Mouse (Mus musculus): ENCODE measurements around the gene Cd300lg.

Cd300lg gene

DNA sequence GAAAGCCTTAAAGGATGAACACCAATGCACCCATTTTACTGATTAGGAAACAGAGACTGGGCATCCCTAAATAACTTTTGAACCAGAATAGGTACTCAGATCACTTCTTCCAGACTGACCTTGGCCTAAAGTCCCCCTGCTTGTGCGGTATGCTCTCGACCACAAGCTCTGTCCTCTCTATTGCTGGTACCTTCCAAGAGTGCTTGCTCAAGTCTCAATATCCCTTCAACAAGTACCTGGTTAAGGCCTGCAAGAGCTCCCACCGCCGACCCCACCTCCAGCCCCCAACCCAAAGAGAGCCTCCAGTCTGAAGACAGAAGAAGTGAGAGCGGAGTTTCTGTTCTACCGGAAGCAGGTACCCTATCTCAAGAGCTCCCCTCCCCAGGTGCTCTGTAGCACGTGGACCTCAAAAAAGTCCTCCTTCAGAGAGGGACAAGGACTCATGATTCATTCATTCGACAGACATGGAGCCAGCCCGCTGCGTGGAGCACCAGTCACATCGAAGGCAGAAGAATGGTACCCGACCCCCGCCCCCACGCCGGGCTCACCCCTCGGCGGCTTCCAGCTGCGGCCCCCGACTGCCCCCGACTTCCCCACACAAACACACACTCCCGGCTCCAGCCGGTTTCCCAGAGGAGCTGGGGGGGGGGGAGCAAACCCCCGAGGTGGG, 15.2 kb upstream of the Cd300lg start:
- no peak for DNase-seq (ENCODE audit: low read depth, low spot score)

DNA sequence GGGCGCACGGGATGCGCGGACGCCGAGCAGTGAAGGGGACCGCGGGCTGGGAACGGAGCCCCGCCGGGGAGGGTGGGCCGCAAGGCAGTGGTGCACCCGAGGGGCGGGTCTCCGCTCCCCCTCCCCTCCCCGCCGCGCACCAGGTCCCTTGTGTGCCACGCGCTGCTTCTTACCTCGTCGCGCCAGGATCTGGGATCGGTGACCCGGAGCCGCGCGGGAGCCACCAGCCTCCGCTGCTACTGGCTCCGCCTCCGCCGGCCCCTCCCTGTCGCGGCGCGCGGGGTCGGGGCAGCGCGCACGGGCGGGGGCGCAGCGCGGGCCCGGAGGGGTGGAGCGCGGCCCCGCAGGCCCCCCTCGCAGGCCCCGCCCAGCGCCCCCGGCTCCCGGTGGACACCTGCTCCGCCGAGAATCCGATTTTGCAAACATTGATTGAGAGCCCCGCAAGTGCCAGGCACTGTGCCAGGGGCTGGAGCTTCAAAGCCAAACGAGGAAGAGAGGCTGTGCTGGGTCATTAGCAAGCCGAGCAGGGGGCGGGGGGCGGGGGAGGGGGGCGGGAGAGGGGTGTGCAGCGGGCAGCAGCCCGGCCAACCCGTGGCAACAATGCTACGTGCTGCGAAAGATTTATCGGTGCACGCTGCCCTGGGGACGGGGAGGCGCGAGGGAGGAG, 14.5 kb upstream of the Cd300lg start:
- no peak for DNase-seq (ENCODE audit: low read depth, low spot score)

DNA sequence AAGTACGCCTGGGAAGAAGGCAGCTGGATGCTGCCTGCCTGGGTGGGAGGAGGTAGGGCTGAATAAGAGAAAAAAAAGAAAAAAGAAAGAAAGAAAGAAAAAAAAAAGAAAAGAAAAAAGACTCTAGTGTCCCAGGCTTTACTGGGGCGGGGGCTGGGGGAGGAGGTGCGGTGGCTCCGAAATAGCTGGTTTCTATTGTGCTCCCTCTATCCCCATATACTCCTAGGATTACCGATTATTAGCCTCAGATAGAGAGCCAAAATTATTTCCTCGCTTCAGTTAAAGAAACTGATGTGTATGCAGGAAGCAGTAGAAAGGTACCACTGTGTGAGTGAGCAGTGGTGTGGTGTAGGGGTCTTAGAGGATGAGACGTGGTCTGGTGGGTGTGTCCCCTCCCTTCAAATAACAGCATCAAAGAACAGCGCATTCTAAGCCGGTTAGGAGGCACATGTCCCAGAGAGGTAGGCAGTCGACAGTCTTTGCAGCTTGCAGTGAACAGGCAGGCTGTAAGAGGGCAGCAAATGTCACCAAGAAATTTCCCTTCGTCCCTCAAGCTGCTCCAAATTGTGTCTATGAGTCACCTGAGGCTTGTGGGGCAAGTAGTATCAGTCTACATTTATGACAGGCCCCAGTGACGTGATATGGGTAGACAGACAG, 13.8 kb upstream of the Cd300lg start:
- DNase-seq (ENCODE audit: low read depth, low spot score) = no peak

DNA sequence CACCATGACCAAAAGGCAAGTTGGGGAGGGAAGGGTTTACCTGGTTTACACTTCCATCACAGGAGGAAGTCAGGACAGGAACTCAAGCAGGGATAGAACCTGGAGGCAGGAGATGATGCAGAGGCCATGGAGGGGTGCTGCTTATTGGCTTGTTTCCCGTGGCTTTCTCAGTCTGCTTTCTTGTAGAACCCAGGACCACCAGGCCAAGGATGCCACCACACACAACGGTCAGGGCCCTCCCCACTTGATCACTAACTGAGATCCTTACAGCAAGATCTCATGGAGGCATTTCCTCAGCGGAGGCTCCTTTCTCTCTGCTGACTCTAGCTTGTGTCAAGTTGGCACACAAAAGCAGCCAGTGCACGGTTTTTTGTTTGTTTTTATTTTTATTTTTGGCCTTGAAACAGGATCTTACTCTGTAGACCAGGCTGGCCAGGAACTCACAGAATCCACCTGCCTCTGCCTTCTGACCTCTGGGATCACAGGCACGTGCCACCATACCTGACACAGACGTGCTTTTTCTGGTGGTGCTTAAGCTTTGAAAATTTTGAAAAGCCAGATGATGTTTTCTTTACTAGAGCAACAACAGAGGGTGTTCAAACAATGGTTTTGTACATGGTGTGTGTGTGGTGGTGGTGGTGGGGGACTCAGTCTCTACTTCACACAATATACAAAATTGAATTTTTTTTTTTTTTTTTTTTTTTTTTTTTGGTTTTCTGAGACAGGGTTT, 13.1 kb upstream of the Cd300lg start, which contains the start of gene Mpp3:
Mpp3 (minus strand) TSS at position 375 of the 730 bp plus-strand sequence.
- DNase-seq (ENCODE audit: low read depth, low spot score) = no peak

DNA sequence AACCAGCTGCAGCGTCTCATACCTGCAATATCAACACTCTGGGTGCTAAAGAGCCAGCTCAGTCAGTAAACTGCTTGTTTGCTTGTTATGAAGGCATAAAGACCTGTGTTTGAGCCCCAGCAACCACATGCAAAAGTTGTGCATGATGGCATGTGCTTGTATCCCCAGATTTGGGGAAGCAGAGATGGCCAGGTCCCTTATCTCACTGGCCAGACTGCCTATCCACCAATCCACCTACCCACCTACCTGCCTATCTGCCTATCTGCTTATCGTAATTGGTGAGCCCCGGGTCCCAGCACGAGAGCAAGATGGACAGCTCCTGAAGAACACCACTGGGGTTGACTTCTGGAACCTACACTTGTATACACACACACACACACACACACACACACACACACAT, 12.0 kb upstream of the Cd300lg start:
- no peak for DNase-seq (ENCODE audit: low read depth, low spot score)

DNA sequence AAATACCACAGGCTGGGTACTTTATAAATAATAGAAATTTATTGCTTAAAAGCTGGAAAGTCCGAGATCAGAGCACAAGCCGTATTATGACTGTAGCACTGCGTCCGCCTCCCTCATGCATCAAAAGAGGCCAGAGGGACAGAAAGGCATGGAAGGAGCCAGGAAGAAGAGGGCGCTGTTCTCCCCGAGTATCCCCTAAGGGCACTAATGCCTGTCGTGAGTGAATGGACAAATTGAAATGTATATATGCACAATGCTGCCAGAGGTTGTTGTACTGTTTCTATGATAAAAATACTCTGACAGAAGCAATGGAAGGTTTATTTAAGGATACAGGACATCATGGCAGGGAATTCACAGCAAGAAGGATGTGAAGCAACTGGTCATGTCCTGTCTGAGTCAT, 11.3 kb upstream of the Cd300lg start:
- DNase-seq (ENCODE audit: low read depth, low spot score) = no peak

DNA sequence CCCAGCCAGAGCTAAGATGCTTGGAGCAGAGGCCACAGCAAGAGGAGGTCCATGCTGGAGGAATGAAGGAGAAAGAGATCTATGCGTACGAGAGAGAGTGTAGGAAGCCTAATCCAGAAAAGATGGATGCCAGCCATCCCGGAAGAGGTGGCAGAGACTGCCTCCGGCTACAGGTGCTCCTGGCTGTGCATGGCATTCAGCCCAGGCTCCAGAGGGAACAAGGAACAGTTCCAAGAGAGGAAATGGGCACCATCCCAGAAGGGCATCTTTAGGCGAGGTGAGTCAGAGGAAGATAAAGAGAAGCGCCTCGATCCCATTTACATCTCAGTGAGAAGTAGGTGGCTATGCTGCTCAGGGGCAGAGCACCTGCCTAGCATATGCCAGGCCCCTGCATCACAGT, 10.2 kb upstream of the Cd300lg start:
- no peak for DNase-seq (ENCODE audit: low read depth, low spot score)

DNA sequence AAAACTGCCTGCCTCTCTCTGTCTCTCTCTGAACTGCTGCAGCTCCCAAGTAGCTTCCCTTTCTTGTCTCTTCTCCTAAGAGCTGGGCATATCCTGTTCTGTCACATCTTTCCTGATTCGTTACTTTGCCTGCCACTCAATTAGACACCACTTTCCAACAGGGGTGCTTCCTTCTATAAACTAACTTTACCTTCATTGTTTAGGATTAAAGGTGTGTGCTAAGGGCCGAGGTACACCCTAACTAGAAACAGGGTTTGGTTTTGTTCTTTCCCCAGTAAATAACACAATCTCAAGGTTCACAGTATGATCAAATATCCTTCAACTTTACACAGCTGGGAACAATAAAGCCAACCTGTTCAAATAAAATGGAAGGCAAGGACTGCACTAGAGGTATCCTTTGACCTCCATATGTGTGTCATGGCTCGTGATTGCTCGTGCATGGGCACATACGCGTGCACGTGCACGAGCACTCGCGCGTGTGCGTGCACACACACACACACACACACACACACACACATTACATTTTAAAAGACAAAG, 8.2 kb upstream of the Cd300lg start:
- no peak for DNase-seq (ENCODE audit: low read depth, low spot score)

DNA sequence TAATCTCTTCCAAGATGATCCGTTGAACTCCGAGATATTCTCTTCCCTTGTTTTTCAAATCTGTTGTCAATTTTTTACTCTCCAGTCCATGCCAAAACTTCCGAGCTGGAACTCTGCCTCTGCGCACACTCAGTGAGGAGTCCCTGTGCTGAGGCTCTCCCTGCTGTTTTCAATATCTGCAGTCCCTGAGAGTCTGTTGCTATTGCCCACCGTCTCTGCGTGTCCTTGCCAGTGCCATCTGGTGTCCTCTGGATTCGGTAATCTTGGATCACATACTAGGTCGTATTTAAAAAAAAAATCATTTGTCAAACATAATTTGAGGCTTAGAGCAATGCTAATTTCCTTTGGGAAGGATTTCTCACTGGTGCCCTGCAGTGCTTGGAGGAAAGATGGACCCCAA, 6.4 kb upstream of the Cd300lg start:
- DNase-seq (ENCODE audit: low read depth, low spot score) = no peak

DNA sequence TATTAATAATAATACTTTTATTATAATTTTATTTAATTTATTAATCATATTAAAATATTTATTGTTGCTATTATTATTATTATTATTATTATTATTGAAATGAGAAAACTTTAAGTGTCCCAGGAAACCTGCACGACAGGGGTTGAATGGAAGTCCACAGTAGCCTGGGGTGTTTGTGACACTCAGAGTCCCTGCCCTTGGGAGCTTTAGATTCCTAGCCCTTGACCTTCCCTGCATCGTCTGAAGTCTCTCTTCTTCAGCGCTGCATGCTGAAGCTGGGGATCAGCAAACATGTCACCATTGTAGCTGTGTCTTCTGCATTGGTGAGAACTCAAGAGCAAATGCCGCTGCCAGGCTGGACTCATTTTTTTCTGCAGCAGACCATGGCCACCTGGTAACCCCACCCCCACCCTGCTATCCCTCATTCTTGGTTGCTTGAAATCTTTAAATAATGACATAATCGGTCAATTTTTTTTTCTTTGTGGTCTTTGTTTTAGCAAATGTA, 5.8 kb upstream of the Cd300lg start:
- DNase-seq (ENCODE audit: low read depth, low spot score) = no peak

DNA sequence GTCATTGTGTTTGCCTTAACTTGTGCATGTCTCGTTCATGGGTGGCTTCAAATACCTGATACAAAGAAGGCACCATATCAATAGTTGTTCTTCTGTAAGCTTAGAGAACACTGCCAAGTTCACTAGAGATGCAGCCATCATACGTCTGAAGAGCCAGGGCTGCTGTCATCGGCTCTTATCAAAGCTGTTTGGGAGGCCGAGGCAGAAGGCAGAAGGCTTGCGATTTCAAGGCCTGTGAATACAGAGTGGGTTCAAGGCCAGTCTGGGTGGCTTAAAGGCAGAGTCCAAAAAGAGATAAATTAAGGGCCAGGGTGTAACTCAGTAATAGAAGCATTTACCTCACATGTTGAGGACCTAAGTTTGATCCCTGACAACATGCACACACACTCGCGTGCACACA, 5.0 kb upstream of the Cd300lg start:
- no peak for DNase-seq (ENCODE audit: low read depth, low spot score)

DNA sequence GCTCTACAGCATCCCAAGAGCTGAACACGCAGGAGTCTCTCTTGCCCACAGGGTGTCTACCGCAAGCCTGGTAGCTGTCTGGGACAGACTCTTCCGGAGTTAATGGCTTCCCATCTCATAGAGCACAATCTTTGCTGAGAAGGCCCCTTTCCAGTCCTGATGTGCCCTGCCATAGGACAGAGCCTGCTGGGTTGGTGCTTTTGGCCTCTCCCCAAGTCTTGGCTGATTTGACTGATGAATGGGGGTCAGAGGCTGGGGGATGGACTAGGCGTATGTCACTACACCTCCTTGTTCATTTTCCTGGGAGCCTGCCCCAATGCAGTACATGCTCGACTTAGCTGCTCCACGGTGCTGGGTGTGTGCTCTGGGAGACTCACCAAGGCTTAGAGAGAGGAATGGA, 3.5 kb upstream of the Cd300lg start:
- DNase-seq (ENCODE audit: low read depth, low spot score) = no peak

DNA sequence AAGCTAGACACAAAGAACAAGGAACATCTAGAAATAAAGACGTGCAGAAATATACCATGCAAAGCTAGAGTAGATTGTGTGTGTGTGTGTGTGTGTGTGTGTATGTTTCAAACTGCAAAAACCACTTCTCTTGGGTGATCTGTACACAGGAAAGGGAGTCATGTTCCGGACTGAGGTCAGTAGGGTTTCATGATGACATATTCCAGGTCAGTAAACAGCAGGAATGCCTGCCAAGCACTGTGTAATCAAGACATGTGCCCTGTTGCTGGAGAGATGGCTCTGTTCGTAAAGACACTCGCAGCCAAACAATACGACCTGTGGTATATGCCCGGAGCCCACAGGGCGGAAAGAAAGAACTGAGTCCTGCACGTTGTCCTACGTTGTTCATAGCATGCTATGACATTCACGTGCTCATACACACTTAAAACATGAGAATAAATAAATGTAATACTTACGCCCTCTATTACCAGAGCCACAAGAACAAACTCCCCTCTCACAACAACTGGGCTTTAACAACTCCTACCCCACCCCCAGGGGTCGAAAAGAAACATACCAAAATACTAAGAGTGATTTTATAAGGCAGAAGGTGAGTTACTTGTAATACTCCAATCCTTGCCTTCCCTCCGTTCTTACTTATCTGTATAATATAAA, 1.7 kb upstream of the Cd300lg start:
- DNase-seq (ENCODE audit: low read depth, low spot score) = no peak

DNA sequence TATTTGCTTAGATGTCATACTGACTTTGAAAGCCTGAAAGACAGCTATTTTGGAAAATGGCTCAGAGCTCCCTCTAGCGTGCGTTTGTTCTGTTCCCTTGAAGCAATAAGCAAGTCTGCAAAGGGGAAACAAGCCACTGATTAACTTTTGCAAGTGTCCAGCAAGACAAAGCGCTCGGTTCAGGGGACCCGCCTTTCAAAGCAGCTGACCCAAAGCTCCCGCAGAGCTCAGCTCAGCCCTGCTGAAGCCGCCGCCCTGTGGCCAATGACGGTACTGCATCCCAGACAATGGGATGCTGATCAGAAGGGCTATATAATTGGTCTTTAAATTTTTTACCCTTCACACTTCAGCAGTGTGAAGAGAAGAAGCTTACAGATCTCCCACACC, 1.2 kb upstream of the Cd300lg start:
- peak; percentile 82 for DNase-seq (ENCODE audit: low read depth, low spot score)

DNA sequence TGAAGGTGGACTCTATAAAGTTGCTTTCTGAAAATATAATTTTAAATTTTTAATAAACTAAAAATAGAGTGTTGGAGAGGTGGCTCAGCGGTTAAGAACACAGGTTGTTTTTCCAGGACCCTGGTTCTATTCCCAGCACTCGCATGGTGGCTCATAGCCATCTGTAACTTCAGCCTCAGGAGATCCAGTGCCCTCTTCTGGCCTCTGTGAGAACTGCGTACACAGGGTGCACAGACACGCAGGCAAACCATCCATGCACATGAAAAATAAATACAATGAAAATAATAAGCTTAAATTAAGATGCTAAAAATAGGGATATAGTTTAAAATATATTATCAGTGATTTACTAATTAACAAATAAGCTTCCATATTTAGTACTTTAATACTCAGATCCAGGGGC, 663 bp upstream of the Cd300lg start:
- DNase-seq (ENCODE audit: low read depth, low spot score) = no peak

DNA sequence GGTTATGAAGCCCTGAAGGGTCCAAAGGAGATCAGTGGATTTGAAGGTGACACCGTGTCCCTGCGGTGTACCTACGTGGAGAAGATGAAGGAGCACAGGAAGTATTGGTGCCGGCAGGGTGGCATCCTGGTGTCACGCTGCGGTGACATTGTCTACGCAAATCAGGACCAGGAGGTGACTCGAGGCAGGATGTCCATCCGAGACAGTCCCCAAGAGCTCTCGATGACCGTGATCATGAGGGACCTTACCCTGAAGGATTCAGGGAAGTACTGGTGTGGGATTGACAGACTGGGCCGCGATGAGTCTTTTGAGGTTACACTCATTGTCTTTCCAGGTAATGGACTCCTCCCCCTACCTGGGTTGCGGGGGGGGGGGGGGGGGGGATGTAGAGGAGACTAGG, 1.7 kb downstream of the Cd300lg start:
- DNase-seq (ENCODE audit: low read depth, low spot score) = no peak

DNA sequence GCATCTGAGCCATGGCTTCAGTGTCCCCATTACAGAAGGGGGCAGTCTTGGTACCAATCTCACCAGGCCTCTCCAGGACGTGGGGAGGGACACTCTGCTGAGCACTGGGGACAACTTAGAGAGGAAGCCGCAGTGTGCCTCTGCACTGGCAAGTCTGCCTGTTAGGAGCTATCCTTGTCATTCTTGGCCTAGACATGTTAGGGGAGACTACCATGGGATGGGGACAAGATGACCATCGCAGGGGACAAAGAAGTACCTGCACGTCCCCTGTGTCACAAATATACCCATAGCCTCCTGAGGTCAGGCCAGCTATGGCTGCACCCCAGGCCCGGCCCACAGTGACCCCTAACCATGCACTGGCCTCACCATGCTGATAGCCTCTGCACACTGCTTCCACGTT, 2.1 kb downstream of the Cd300lg start:
- no peak for DNase-seq (ENCODE audit: low read depth, low spot score)

DNA sequence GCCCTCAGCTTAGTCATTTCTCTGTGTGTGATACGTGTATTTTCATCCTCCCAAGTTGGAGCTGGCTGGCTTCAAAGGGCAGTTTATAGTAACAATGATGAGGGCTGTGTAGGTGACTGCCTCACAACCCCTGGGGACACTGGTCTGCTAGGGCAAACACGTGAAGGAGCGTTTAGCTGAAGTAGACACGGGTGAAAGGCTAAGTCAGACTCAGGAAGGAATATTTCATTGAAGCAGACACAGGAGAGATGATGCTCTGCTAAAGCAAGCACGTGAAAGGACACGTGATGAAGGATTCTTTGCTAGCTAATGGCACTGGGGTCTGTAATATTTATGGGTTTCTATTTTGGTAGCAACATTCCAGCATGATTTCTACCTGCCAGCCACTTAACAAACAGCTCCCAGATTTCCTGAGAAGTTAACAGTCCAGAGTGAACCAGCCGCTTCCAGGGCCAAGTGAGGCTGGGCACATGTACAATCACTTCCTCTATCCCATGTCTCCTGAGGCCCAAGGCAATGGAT, 3.4 kb downstream of the Cd300lg start:
- no peak for DNase-seq (ENCODE audit: low read depth, low spot score)

DNA sequence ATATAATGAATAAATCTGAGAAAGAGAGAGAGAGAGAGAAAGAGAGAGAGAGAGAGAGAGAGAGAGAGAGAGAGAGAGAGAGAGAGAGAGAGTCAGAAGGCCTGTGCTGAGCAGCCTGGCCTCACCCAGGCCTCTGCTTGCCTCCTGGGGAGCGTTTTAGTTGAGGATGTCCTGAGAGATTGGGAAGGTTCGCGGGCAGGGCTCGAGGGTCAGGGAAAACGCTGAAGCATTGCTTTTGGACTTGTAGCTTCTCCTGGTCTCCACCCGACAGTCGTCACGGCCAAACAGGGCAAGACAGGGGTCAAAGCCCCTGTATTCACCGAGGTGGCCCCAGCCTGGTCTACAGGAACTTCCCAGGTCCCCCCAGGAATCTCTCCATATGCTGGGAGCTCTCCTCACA, 5.3 kb downstream of the Cd300lg start:
- no peak for DNase-seq (ENCODE audit: low read depth, low spot score)

DNA sequence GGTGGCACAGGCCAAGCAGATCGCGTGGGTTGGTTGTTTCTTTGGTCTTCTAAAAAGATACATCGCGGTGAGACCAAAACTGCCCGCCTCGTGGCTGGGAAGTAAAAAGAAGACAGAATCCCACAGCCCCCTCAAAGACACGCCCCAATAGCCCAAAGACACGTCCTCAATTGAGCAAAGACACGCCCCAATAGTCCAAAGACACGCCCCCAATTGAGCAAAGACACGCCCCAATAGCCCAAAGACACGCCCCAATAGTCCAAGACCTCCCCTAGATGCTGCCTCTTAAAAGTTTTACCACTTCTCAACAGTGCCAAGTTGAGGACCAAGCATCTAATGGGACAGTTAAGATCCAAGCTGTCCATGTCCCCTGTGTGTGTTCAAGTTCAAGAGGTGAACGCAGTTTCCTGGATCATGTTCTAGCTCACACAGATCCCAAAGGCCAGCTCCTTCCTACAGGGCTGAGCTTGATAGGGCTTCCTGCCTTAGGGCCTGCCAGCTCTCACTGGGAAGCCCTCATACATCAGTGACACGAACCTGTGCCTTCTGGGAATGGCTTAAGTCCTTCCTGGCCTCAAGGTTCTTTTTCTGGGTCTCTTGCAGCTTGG, 8.7 kb downstream of the Cd300lg start:
- DNase-seq (ENCODE audit: low read depth, low spot score) = no peak

DNA sequence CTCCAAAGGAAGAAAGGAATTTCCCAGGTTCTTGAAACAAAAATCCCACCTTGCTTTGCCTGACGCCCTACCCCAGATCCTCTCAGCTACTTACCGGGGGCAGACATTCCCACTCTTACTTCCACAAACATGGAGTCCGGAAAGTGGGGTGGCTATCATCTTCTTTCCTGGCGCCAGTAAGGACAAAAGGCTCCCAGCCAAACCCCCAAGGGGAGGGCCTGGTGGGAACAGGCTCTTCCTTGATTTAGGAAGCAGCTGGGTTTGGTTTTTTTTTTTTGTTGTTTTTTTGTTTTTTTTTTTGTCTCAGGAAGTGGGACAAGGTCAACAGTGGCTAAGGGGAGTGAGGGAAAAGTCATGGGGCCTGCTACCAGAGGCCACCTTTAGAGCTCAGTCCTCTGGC, 10.2 kb downstream of the Cd300lg start:
- DNase-seq (ENCODE audit: low read depth, low spot score) = no peak

All from A20 (cell line).